Mouse (Mus musculus) embryonic facial prominence, embryonic 14.5 days (tissue): ENCODE data around the gene Ppp1r9a. TPM values are rescaled to one million over a fixed set of nuclear protein-coding genes. Genes with fewer than 3 reads are reported as not detected.

Experiments used
- ATAC-seq: fragments of 200-750 bp; cut with Nextera tagmentation; 2 replicates; pipeline ENCODE4 v1.8.0; 2017; ENCODE audit warnings: low read depth, moderate number of reproducible peaks, moderate TSS enrichment
- DNase-seq: peaks from one replicate; pipeline ENCODE4 v3.0.0-alpha.2; 2015; ENCODE audit warnings: low spot score
- H3K27ac ChIP-seq: fragments of 300-500 bp; sonication (generic); replicated peaks from 2 replicates; pipeline ENCODE4 v1.5.1; 2014; ENCODE audit warnings: low read depth, mild to moderate bottlenecking, low read length, moderate library complexity
- H3K27me3 ChIP-seq: fragments of 300-500 bp; sonication (generic); replicated peaks from 2 replicates; pipeline ENCODE4 v1.6.1; 2014; ENCODE audit warnings: low read length; ENCODE audit not compliant: control insufficient read depth, insufficient read depth
- H3K36me3 ChIP-seq: fragments of 300-500 bp; sonication (generic); 2 replicates; pipeline ENCODE4 v1.6.1; 2014; ENCODE audit warnings: low read length, mixed read lengths; ENCODE audit not compliant: control insufficient read depth, insufficient read depth
- H3K4me1 ChIP-seq: fragments of 300-500 bp; sonication (generic); 2 replicates; pipeline ENCODE4 v1.6.1; 2014; ENCODE audit warnings: antibody characterized with exemption, low read length; ENCODE audit not compliant: control insufficient read depth, insufficient read depth
- H3K4me2 ChIP-seq: fragments of 300-500 bp; sonication (generic); 2 replicates; pipeline ENCODE4 v1.6.1; 2014; ENCODE audit warnings: low read depth, mild to moderate bottlenecking, low read length, moderate library complexity, mixed read lengths
- H3K4me3 ChIP-seq: fragments of 300-500 bp; sonication (generic); 2 replicates; pipeline ENCODE4 v1.5.1; 2014; ENCODE audit warnings: low read depth, mild to moderate bottlenecking, low read length
- H3K9ac ChIP-seq: fragments of 300-500 bp; sonication (generic); 2 replicates; pipeline ENCODE4 v1.6.1; 2014; ENCODE audit warnings: low read depth, mild to moderate bottlenecking, low read length, moderate library complexity, mixed read lengths
- H3K9me3 ChIP-seq: fragments of 300-500 bp; sonication (generic); 2 replicates; pipeline ENCODE4 v1.6.1; 2016; ENCODE audit warnings: low read length; ENCODE audit not compliant: control insufficient read depth
- WGBS: fragments of 180-500 bp; shearing (Covaris S2); extraction: QIAGEN DNeasy Blood & Tissue Kit; methylation state at CpG from one replicate; pipeline ENCODE4 v1.1.7; 2014; 5-methylcytosine and 5-hydroxymethylcytosine counted together
- polyA plus RNA-seq: library from polyadenylated mRNA; unstranded; fragments of >200 nt; fragmentation: Nextera tagmentation; extraction: Ambion mirVana; gene quantifications from 2 replicates; pipeline ENCODE4 v1.2.1, GENCODE M21; 2014

Ppp1r9a gene
- polyA plus RNA-seq, 1 experiment from 2014 or later: 17.1 TPM

- Histone ChIP-seq H3K27ac (no peak overlapping the region), H3K27me3 (no peaks in the 10 kb centered on the region), H3K9ac (no peak overlapping the region), H3K36me3 (no peaks in the 10 kb centered on the region), H3K9me3 (no peaks in the 10 kb centered on the region), H3K4me3 (no peak overlapping the region), H3K4me1 (no peaks in the 10 kb centered on the region), H3K4me2 (no peak overlapping the region)
- WGBS: 56% methylated on average over 6 of the region's 6 CpGs
- no peak for DNase-seq
- no peak for ATAC-seq
These were observed 115.3 kb downstream of the Ppp1r9a start for GRCm38 (mm10) chr6:5017945-5018511.

GRCm38 (mm10) chr6:5019208-5019607, 116.5 kb downstream of the Ppp1r9a start:
- no peak for DNase-seq
- H3K27ac ChIP-seq: no peak overlapping the region

GRCm38 (mm10) chr6:5019969-5020368, 117.3 kb downstream of the Ppp1r9a start:
- Histone ChIP-seq H3K4me1 (no peaks in the 10 kb centered on the region), H3K36me3 (no peaks in the 10 kb centered on the region), H3K27ac (no peak overlapping the region), H3K9ac (no peak overlapping the region), H3K4me2 (no peak overlapping the region), H3K4me3 (no peak overlapping the region), H3K9me3 (no peaks in the 10 kb centered on the region), H3K27me3 (no peaks in the 10 kb centered on the region)
- 75% methylated on average over 2 of the region's 2 CpGs for WGBS
- ATAC-seq: no peak
- no peak for DNase-seq

More at GRCm38 (mm10) chr6:5019208-5019607, 116.5 kb downstream of the Ppp1r9a start:
- no peak overlapping the region for H3K4me3 ChIP-seq
- WGBS: 58% methylated on average over 5 of the region's 5 CpGs
- no peak for ATAC-seq
- H3K27me3 ChIP-seq: no peaks in the 10 kb centered on the region
- H3K9ac ChIP-seq: no peak overlapping the region
- no peaks in the 10 kb centered on the region for H3K4me1 ChIP-seq
- H3K36me3 ChIP-seq: no peaks in the 10 kb centered on the region
- H3K9me3 ChIP-seq: no peaks in the 10 kb centered on the region
- no peak overlapping the region for H3K4me2 ChIP-seq

DNA sequence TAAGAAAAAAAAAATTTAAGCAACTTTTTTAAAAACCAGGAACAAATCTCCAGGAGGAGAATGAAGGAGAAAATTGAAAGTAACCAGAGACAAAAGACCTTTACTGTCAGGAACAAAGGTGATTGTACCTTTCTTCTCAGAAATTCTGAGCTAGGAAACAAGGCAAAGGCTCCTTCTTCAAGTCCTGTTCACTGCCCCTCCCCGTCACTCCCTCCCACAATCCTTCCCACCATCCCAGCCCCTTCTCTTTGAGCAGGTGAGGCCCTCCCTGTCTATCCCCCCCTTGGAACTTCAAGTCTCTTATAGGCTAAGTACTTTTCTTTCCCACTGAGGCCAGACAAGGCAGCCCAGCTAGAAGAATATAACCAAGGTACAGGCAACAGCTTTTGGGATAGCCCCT, 117.8 kb downstream of the Ppp1r9a start:
- no peaks in the 10 kb centered on the region for H3K36me3 ChIP-seq
- no peak overlapping the region for H3K4me3 ChIP-seq
- H3K9ac ChIP-seq: no peak overlapping the region
- DNase-seq (no peak), ATAC-seq (no peak)
- no peaks in the 10 kb centered on the region for H3K27me3 ChIP-seq
- H3K4me2 ChIP-seq: no peak overlapping the region
- no peak overlapping the region for H3K27ac ChIP-seq
- H3K4me1 ChIP-seq: no peaks in the 10 kb centered on the region
- no peaks in the 10 kb centered on the region for H3K9me3 ChIP-seq
- WGBS: 94% methylated on average over 1 of the region's 1 CpGs

DNA sequence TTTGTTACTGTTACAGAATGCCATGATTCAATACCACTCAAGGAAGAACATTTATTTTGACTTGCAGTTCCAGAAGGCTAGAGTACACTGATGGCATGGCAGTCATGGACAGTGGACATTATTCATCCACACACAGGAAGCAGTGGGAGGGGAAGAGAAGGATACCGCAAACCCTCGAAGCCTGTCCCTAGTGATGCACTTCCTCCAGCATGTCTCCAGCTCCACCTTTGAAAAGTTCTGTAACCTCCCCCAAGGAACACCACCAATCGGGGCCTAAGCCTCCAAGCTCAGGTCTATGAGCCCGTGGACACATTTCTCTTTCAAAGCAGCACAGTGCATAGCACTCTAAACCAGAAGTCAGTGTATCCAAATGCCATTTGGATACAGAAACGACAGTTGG, 120.0 kb downstream of the Ppp1r9a start:
- 86% methylated on average over 5 of the region's 5 CpGs for WGBS
- no peak overlapping the region for H3K9ac ChIP-seq
- no peak overlapping the region for H3K27ac ChIP-seq

GRCm38 (mm10) chr6:5024893-5025292, 122.2 kb downstream of the Ppp1r9a start:
- Histone ChIP-seq H3K9me3 (no peaks in the 10 kb centered on the region), H3K36me3 (no peaks in the 10 kb centered on the region), H3K4me2 (no peak overlapping the region), H3K27me3 (no peaks in the 10 kb centered on the region), H3K9ac (no peak overlapping the region), H3K4me1 (no peaks in the 10 kb centered on the region), H3K27ac (no peak overlapping the region), H3K4me3 (no peak overlapping the region)
- no peak for ATAC-seq
- 65% methylated on average over 7 of the region's 7 CpGs for WGBS
- DNase-seq: peak; percentile 54

More for the DNA sequence above, 120.0 kb downstream of the Ppp1r9a start:
- H3K36me3 ChIP-seq: no peaks in the 10 kb centered on the region
- no peak for DNase-seq
- H3K27me3 ChIP-seq: no peaks in the 10 kb centered on the region
- ATAC-seq: no peak
- H3K4me1 ChIP-seq: no peaks in the 10 kb centered on the region
- H3K4me3 ChIP-seq: no peak overlapping the region
- H3K9me3 ChIP-seq: no peaks in the 10 kb centered on the region
- H3K4me2 ChIP-seq: no peak overlapping the region

GRCm38 (mm10) chr6:5026772-5027171, 124.1 kb downstream of the Ppp1r9a start:
- no peak for ATAC-seq

GRCm38 (mm10) chr6:5027213-5027612, 124.5 kb downstream of the Ppp1r9a start:
- H3K9ac ChIP-seq: no peak overlapping the region
- H3K4me1 ChIP-seq: no peaks in the 10 kb centered on the region
- H3K27ac ChIP-seq: no peak overlapping the region
- peak; percentile 85 for ATAC-seq
- no peaks in the 10 kb centered on the region for H3K27me3 ChIP-seq
- 85% methylated on average over 2 of the region's 2 CpGs for WGBS
- H3K4me3 ChIP-seq: no peak overlapping the region
- peak; percentile 69 for DNase-seq
- H3K36me3 ChIP-seq: no peaks in the 10 kb centered on the region
- H3K4me2 ChIP-seq: no peak overlapping the region
- H3K9me3 ChIP-seq: no peaks in the 10 kb centered on the region

More at GRCm38 (mm10) chr6:5026772-5027171, 124.1 kb downstream of the Ppp1r9a start:
- Histone ChIP-seq H3K9ac (no peak overlapping the region), H3K4me1 (no peaks in the 10 kb centered on the region), H3K36me3 (no peaks in the 10 kb centered on the region), H3K4me3 (no peak overlapping the region), H3K27ac (no peak overlapping the region), H3K4me2 (no peak overlapping the region), H3K9me3 (no peaks in the 10 kb centered on the region), H3K27me3 (no peaks in the 10 kb centered on the region)
- DNase-seq: no peak
- WGBS: 72% methylated on average over 3 of the region's 3 CpGs

DNA sequence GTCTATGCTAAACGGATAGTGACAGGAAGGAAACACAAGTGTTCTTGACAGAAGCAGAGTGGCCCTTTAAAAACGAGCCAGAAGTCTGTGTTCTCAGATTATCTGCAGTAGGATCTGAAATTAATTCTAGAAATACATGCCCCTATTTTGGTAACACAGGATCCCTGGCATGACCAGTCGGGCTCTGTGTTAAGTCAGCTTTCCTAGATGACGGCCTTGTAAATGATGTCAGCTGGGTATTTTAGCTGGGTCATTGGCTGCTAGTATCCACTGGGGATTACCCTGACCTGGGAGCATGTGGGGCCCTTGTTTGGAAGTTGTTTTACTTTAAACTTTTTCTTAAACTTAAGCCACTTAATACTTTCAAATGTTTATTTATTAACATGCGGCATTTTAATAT, 125.1 kb downstream of the Ppp1r9a start:
- no peaks in the 10 kb centered on the region for H3K9me3 ChIP-seq
- ATAC-seq: peak; percentile 51; the same call in 1 of the 2 replicates
- H3K4me3 ChIP-seq: no peak overlapping the region
- H3K27me3 ChIP-seq: no peaks in the 10 kb centered on the region
- H3K4me1 ChIP-seq: no peaks in the 10 kb centered on the region
- DNase-seq: peak; percentile 50
- 48% methylated on average over 5 of the region's 5 CpGs for WGBS
- no peak overlapping the region for H3K9ac ChIP-seq
- H3K36me3 ChIP-seq: no peaks in the 10 kb centered on the region
- H3K27ac ChIP-seq: no peak overlapping the region
- no peak overlapping the region for H3K4me2 ChIP-seq
